Mouse (Mus musculus): Measurements from ENCODE around the gene Arnt2. TPM values are rescaled to one million over a fixed set of nuclear protein-coding genes. Genes with fewer than 3 reads are reported as not detected.

The Arnt2 gene
- polyA plus RNA-seq, 1 experiment from 2014 or later, result 0.15 TPM

DNA sequence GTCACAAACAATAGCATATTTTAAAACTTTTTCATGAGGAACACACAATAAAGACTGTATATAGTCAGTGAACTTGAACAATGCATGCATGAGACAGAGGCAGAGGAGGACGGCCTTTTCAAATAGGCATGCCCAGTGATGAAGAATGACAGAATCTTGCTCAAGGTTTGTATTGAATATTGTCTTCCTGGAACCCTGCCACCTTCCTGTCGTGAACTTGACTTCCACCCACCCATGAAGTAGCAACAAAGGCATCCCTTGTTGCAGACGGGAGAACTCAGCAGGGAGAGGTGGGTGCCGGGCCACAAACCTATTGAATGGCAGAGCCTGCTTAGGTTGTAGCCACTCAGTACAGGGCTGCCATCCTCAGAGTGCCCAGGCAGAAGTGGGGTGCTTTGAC lies 43.7 kb downstream of the Arnt2 start:
- Histone ChIP-seq H3K4me3 (replicated peaks) (no peak overlapping the region), H3K27ac (replicated peaks) (no peak overlapping the region), H3K9ac (no peak overlapping the region), H3K4me1 (replicated peaks) (no peaks in the 10 kb centered on the region), H3K27me3 (no peaks in the 10 kb centered on the region), H3K36me3 (replicated peaks) (no peaks in the 10 kb centered on the region), H3K9me3 (replicated peaks) (no peaks in the 10 kb centered on the region), H3K4me2 (no peak overlapping the region)
- ATAC-seq (ENCODE audit: insufficient read depth), result no peak
- 54% methylated on average over 4 of the region's 4 CpGs for WGBS (ENCODE audit: insufficient replicate concordance)

DNA sequence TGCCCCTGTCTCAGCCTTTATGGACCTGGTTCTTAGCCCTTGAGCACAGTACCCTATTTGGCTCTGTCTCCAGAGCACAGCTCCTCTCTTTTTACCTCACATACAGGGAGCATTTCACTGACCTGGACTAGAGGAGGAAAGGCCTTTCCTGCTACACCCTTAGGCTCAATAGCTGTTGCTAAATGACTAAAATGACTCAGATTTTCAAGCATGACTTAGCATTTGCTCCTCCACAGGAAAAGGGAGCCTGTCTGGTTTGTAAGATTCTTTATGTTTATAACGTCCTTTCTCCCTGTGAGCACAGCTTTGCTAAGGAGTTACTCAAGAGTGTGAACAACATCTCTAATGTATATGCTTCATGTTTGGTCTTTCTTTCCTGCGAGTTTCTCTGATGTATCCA lies 47.3 kb downstream of the Arnt2 start:
- Histone ChIP-seq H3K4me1 (replicated peaks) (no peaks in the 10 kb centered on the region), H3K36me3 (replicated peaks) (no peaks in the 10 kb centered on the region), H3K4me2 (no peak overlapping the region), H3K27ac (replicated peaks) (no peak overlapping the region), H3K9ac (no peak overlapping the region), H3K27me3 (no peaks in the 10 kb centered on the region), H3K4me3 (replicated peaks) (no peak overlapping the region), H3K9me3 (replicated peaks) (no peaks in the 10 kb centered on the region)
- no peak for ATAC-seq (ENCODE audit: insufficient read depth)
- WGBS (ENCODE audit: insufficient replicate concordance), result 28% methylated on average over 2 of the region's 2 CpGs

DNA sequence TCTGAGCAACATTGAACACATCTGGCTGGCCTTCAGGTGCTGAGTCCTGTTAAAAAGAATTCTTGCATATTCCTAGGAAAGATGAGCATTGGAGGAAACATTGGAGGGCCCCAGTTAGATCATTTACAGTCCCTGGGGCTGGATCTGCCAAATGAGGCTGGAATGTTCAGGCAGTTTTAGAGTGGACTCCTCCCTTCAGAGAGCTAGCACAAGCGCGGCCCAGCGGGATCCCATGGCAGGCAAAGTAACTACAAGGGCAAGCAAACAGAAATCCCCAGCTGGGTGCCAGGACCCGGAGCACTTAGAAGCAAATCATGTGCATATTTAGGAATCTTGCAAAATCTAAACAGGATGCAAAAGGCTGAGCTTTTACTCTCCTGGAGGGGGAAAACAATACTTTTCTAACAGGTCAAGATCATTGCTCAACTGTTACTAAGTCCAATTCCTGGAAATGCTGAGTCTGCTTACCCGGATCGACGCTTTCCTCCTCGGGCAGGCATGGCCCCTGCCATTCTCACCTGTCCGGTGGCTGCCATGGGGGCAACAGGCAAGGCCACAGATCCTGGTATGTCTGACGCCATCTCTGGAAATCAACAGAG lies 48.8 kb downstream of the Arnt2 start:
- H3K27ac ChIP-seq (replicated peaks), result no peak overlapping the region
- 67% methylated on average over 10 of the region's 10 CpGs for WGBS (ENCODE audit: insufficient replicate concordance)
- H3K9me3 ChIP-seq (replicated peaks), result no peaks in the 10 kb centered on the region
- H3K4me1 ChIP-seq (replicated peaks), result no peaks in the 10 kb centered on the region
- no peak overlapping the region for H3K9ac ChIP-seq
- no peak for ATAC-seq (ENCODE audit: insufficient read depth)
- H3K36me3 ChIP-seq (replicated peaks), result no peaks in the 10 kb centered on the region
- no peaks in the 10 kb centered on the region for H3K27me3 ChIP-seq
- H3K4me2 ChIP-seq, result no peak overlapping the region
- H3K4me3 ChIP-seq (replicated peaks), result no peak overlapping the region

DNA sequence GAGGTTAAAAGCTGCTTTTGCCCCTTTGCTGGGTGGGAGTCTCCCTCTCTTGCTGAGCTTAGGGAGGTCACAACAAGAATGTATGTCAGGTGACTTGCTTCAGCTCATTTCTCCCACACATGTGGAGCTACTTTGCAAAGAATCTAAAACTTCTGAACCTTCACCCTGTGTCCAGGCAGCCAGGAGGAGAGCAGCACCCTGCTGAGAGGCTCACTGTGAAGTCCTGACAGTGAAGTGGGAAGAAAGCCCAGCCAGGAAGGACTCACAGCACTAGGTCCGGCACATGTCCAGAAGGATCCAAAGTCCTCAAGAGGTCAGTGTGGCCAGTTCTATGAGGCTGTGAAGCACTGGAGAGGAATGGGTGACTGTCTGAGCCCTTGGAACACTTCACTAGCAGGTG lies 51.5 kb downstream of the Arnt2 start:
- no peak overlapping the region for H3K4me3 ChIP-seq (replicated peaks)
- no peak for ATAC-seq (ENCODE audit: insufficient read depth)
- H3K4me1 ChIP-seq (replicated peaks), result no peaks in the 10 kb centered on the region
- no peaks in the 10 kb centered on the region for H3K9me3 ChIP-seq (replicated peaks)
- H3K27ac ChIP-seq (replicated peaks), result no peak overlapping the region
- 57% methylated on average over 1 of the region's 1 CpGs for WGBS (ENCODE audit: insufficient replicate concordance)
- H3K27me3 ChIP-seq, result no peaks in the 10 kb centered on the region
- H3K36me3 ChIP-seq (replicated peaks), result no peaks in the 10 kb centered on the region
- no peak overlapping the region for H3K9ac ChIP-seq
- no peak overlapping the region for H3K4me2 ChIP-seq

DNA sequence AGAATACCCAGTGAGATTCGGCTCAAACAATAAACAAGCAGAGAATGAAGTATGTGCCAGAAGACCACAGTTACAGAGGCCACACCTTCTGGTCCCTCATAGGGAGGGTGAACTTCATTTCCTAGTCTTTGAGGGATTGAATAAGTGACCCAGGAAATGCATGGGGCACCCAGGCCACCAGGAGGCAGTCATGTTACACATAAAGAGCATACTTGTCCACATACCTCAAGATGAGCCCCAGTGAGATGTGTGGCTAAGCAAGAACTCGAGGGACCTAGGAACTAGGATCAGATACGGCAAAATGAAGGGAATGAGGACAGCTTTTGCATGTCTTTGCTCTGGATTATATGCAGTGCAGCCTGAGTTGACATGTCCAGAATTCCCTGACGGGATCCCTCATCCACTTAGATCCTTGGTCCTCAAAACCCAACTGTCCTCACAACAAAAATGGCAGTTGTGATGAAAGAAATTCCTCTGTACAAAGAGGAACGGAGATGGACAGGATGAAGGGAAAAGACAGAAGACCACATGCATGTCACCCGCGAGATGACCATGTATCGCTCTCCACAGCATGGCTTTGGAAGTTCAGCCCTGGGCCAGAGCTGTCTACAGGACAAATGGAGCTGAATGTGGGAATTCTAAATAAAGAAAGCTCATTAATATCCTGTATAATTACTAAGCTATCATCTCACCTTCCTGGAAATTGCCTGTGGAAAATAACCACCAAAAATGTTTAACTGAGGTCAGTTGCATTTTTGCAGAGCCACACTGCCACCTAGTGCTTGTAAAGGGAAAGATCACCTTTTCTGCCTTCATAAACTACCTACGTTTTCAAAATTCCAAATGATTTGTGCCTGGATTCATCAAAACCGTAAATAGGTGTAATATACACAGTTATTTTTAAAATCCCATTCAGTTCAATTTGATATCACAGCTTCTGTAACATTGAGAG lies 54.1 kb downstream of the Arnt2 start:
- no peak overlapping the region for H3K27ac ChIP-seq (replicated peaks)
- no peaks in the 10 kb centered on the region for H3K4me1 ChIP-seq (replicated peaks)
- no peaks in the 10 kb centered on the region for H3K27me3 ChIP-seq
- H3K4me3 ChIP-seq (replicated peaks), result no peak overlapping the region
- ATAC-seq (ENCODE audit: insufficient read depth), result no peak
- 54% methylated on average over 10 of the region's 10 CpGs for WGBS (ENCODE audit: insufficient replicate concordance)
- H3K9ac ChIP-seq, result no peak overlapping the region
- no peaks in the 10 kb centered on the region for H3K9me3 ChIP-seq (replicated peaks)
- no peaks in the 10 kb centered on the region for H3K36me3 ChIP-seq (replicated peaks)
- H3K4me2 ChIP-seq, result no peak overlapping the region

DNA sequence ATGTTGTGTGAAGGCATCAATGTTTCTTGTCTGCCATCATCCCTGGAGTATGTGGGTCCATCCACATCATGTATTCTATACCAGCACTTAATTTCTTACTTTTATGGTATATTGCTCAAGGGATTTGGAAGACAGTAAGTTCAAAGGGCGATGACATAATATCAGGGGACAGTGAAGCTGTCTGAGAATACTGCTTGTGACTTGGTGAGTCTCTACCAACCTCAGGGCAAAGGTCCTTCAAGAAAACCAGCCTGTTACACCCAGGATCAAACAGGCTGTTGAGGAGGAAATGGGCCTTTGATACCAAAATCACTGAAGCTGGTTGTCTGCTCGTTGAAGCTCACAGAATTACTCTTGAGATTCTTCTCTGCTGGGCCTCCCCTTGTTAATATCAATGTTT lies 55.1 kb downstream of the Arnt2 start:
- no peak overlapping the region for H3K4me2 ChIP-seq
- 62% methylated on average over 2 of the region's 2 CpGs for WGBS (ENCODE audit: insufficient replicate concordance)
- no peak overlapping the region for H3K4me3 ChIP-seq (replicated peaks)
- no peaks in the 10 kb centered on the region for H3K9me3 ChIP-seq (replicated peaks)
- H3K9ac ChIP-seq, result no peak overlapping the region
- no peak overlapping the region for H3K27ac ChIP-seq (replicated peaks)
- no peaks in the 10 kb centered on the region for H3K4me1 ChIP-seq (replicated peaks)
- no peaks in the 10 kb centered on the region for H3K36me3 ChIP-seq (replicated peaks)
- no peak for ATAC-seq (ENCODE audit: insufficient read depth)
- no peaks in the 10 kb centered on the region for H3K27me3 ChIP-seq

DNA sequence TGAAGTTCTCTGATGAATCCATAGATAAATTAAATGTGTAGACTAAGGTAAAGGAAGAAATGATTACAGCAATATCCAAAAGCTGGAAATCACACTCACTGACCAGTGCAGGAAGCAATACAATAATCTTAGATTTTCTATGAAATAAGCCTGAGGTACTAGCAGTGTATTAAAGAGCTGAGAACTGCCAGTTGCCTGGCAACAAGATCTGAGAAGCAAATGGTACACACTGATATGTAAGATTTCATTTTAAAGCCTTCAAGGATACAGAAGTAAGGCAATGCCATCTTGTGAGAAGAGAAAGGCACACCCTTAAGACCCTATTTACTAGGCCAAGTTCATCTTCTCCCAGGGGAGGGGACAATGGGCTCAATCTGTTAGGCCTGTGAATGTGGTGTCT lies 59.4 kb downstream of the Arnt2 start:
- ATAC-seq (ENCODE audit: insufficient read depth), result no peak
- Histone ChIP-seq H3K27me3 (no peaks in the 10 kb centered on the region), H3K4me3 (replicated peaks) (no peak overlapping the region), H3K27ac (replicated peaks) (no peak overlapping the region), H3K36me3 (replicated peaks) (no peaks in the 10 kb centered on the region), H3K9ac (no peak overlapping the region), H3K4me1 (replicated peaks) (no peaks in the 10 kb centered on the region), H3K4me2 (no peak overlapping the region), H3K9me3 (replicated peaks) (no peaks in the 10 kb centered on the region)

DNA sequence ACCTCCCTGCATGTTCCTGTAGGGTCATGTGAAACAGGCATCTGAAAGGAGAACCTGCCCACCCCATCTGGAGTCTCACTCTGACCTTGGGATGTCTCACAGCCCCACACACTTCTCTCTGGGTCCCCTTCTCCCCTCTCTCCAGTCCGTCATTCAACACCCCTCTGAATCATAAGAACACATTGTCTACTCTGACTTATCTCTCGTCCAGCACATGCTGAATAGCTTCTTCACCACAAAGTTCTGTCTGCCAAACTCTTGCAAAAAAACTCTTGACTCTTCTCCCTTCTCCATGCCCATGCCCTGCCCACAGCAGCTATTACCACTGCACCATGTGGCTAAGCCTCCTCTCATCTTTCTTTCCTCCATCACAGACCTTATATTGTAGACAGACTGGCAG lies 60.0 kb downstream of the Arnt2 start:
- ATAC-seq (ENCODE audit: insufficient read depth), result no peak
- 42% methylated on average over 2 of the region's 2 CpGs for WGBS (ENCODE audit: insufficient replicate concordance)
- H3K4me2 ChIP-seq, result no peak overlapping the region
- H3K27me3 ChIP-seq, result no peaks in the 10 kb centered on the region
- no peak overlapping the region for H3K9ac ChIP-seq
- H3K36me3 ChIP-seq (replicated peaks), result no peaks in the 10 kb centered on the region
- no peaks in the 10 kb centered on the region for H3K4me1 ChIP-seq (replicated peaks)
- no peaks in the 10 kb centered on the region for H3K9me3 ChIP-seq (replicated peaks)
- H3K27ac ChIP-seq (replicated peaks), result no peak overlapping the region
- no peak overlapping the region for H3K4me3 ChIP-seq (replicated peaks)

DNA sequence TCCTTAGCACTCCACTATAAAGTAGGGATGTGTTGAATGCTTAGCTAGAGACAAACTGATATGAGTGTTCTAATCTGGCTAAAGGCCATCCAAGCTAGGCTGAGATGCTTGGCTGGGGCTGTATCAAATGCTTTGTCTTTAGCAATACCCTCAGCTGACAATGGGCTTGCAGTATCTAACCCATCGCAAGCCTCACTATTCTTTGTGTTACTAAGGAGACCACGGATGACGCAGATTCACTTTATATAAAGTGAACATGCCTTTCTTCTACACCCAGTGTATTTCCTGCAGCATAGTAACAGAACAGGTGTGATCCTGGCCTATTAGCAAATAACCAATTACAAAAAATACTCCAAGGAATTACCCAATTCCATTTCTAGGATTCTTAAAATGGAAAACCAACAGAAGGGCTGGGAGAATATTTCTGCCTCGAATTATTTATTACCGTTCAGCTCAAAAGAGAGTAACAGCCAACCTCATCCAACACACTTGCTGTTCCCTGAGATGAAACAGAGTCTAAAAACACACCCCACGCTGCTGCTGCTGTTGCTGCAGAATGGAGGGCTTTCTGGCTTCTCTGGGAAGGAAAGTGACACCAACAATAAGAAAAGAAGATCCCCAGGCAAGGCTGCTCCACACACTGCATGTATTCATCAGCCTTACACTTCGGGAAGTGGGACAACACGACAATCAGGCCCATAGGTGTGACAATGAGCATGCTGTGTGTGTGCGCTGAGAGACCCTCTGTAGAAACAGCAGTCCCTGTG lies 61.6 kb downstream of the Arnt2 start:
- Histone ChIP-seq H3K36me3 (replicated peaks) (no peaks in the 10 kb centered on the region), H3K9ac (no peak overlapping the region), H3K4me2 (no peak overlapping the region), H3K27me3 (no peaks in the 10 kb centered on the region), H3K4me1 (replicated peaks) (no peaks in the 10 kb centered on the region), H3K9me3 (replicated peaks) (no peaks in the 10 kb centered on the region), H3K27ac (replicated peaks) (no peak overlapping the region), H3K4me3 (replicated peaks) (no peak overlapping the region)
- WGBS (ENCODE audit: insufficient replicate concordance), result 67% methylated on average over 9 of the region's 9 CpGs
- ATAC-seq (ENCODE audit: insufficient read depth), result no peak

DNA sequence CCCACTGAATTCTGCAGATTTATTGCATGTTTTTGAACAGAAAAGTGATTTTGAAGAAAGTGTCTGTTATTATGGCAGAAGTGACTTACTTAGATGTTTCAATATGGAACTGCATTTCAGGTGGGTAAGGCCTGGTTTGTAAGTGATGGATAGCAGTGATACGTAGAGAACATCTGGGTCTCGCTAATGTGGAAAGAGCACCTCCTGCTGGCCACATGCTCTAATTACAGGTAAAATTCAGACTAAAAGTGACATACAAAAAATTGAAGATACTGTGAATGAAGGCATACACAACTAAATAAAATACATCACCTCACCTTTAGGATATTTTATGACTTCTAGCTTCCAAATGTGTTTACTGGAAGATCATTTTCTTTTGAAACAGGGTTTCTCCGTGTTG lies 66.8 kb downstream of the Arnt2 start:
- ATAC-seq (ENCODE audit: insufficient read depth), result no peak
- Histone ChIP-seq H3K9ac (no peak overlapping the region), H3K4me3 (replicated peaks) (no peak overlapping the region), H3K4me2 (no peak overlapping the region), H3K36me3 (replicated peaks) (no peaks in the 10 kb centered on the region), H3K4me1 (replicated peaks) (no peaks in the 10 kb centered on the region), H3K27me3 (no peaks in the 10 kb centered on the region), H3K9me3 (replicated peaks) (0 out of 2 replicates have a peak, but pooled peaks cover 2% of the 10 kb centered on the region), H3K27ac (replicated peaks) (no peak overlapping the region)
- 73% methylated on average over 3 of the region's 3 CpGs for WGBS (ENCODE audit: insufficient replicate concordance)

DNA sequence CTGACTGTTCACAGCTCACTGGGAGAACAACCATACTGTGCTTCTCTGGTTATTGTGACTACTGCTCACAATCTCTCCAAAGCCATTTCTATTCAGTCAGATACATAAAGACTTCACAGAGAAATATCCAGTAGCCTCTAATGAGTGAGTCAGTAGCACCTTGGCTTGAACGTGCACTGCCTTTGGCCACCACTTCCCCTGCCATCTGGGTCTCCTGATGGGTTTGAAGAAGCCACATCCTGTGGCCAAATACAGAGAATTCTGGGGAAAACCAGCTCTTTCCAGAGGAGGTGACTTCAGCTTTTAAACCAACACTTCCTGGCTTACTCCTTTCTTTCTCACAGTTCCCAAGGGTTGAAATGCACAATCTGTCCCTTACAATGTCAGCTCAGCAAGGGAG lies 69.0 kb downstream of the Arnt2 start:
- no peaks in the 10 kb centered on the region for H3K4me1 ChIP-seq (replicated peaks)
- H3K9ac ChIP-seq, result no peak overlapping the region
- no peaks in the 10 kb centered on the region for H3K27me3 ChIP-seq
- H3K4me3 ChIP-seq (replicated peaks), result no peak overlapping the region
- H3K27ac ChIP-seq (replicated peaks), result no peak overlapping the region
- no peaks in the 10 kb centered on the region for H3K36me3 ChIP-seq (replicated peaks)
- no peak overlapping the region for H3K4me2 ChIP-seq
- 21% methylated on average over 1 of the region's 1 CpGs for WGBS (ENCODE audit: insufficient replicate concordance)
- ATAC-seq (ENCODE audit: insufficient read depth), result no peak
- 0 out of 2 replicates have a peak, but pooled peaks cover 2% of the 10 kb centered on the region for H3K9me3 ChIP-seq (replicated peaks)
